Mouse (Mus musculus) heart, adult 8-10 months (tissue): ENCODE measurements around the gene Vasp. TPM values are rescaled to one million over a fixed set of nuclear protein-coding genes. Genes with fewer than 3 reads are reported as not detected.

Experiments used
- DNase-seq: peaks from one replicate; pipeline ENCODE4 v3.0.0; 2022; ENCODE audit warnings: low spot score
- total RNA-seq, 4 experiments: library from RNA; stranded (reverse); gene quantifications; 2 replicates each; pipeline ENCODE4 v1.2.4; 2022

Gene Vasp
- total RNA-seq: 10 to 100 TPM; 18.0 to 27.2 (median 24.3) TPM

DNA sequence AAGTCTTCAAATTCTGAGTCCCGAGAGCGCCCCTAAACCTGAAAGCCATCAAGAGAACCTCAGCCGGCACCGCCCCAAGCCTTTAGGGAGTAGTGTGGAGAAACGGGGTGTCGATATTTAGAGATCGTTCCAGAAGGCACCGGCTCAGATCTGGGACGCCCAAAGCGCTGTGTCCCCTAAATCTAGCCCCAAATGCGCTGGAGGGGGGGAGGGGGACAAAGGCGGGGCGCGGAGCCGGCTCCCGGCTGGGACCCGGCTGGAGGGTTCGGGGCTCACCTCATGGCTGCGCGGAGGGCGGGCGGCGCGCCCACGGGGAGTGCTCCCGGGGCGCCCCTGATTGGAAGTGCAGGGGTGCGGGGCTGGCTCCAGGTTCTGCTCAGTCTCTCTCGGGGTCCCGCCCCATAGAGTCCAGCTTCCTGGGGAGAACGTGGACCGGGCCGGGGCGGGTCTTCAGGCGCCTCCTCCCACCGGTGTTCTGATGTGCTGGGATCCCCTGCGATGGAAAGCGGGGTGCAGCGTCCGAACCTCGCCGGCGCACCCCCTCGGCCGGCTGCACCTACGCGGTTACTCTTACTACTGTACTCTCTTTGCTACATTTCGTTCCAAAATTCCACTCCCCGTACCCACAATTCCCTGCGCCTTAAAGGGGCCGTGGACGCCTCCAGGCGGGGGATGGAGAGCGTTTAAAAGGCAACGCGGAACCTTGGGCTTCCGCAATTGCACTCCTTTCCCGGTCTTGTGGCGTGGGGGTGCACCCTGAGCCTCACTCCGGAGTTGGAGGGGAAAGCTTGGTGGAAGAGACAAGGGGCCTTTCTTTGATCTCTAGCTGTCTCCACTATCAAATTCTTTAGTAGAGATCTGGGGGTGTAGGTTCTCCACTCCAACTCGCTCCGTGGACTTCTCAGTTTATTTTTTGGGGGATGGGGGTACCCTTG, at the start of gene Vasp:
Vasp (minus strand) TSS at position 580 of the 935 bp plus-strand sequence.
- DNase-seq: peak; percentile 95

DNA sequence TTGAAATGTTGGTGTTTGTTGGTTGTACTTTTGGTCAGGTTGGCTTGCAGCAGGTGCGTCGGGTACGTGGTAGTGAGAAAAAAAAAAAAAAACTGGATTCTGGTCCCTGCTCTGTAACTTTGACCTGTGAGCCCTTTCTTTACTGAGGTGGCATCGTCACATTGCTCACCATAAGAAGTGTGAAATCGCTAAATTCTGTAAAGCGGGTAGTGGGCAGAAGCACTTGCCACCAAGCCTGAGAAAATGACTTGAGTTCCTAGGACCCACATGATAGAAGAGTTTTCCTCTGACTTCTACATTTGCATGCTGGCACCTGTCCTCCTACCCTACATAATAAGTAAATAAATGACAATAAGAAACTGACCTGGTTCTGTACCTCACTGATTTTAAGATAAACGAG, 49.0 kb upstream of the Vasp start:
- DNase-seq: no peak

- DNase-seq: peak; percentile 94
Measured at GRCm38 (mm10) chr7:19319906-19320305, 48.3 kb upstream of the Vasp start.

DNA sequence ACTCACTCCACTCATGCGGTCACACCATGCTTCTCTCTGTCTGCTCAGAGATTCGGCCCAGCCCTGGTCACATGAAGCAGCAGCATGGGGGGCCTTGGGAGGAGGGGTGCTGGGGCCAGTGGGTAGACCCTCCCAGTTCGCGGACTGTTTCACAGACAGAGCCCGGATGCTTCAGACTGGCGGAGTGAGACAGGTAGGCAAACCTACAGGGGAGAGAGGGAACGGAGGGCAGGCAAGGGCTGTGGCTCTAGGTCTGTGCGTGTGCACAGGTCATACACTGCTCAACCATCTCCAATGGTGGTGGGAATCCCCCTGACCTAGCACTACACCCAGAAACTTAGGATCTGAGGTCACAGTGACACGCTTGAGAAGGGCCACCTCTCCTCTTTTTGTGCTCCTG, 47.8 kb upstream of the Vasp start:
- DNase-seq: no peak

DNA sequence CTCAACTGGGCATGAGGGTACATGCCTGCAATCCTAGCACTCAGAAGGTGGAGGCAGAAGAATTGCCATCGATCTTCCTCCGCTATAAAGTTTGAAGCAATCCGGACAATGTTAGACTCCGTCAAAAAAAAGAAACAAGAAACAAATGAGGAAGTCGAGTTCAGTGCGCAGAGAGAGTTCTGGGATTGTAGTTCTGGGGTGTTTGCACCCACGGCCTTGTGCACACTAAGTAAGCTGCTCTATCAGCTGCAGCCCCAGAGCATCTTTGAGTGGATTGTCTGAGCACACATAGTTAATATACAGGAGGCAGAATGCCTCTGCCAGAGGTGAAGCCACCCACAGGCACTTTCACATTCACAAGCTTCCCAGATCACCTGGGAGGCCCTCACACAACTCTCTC, 47.1 kb upstream of the Vasp start:
- no peak for DNase-seq

- no peak for DNase-seq
Measured at GRCm38 (mm10) chr7:19318201-19318600, 46.6 kb upstream of the Vasp start.

GRCm38 (mm10) chr7:19316451-19317161, 45.0 kb upstream of the Vasp start:
- peak; percentile 54 for DNase-seq

GRCm38 (mm10) chr7:19314033-19314432, 42.4 kb upstream of the Vasp start:
- DNase-seq: no peak

- DNase-seq: no peak
Measured at GRCm38 (mm10) chr7:19311991-19312390, 40.4 kb upstream of the Vasp start.

DNA sequence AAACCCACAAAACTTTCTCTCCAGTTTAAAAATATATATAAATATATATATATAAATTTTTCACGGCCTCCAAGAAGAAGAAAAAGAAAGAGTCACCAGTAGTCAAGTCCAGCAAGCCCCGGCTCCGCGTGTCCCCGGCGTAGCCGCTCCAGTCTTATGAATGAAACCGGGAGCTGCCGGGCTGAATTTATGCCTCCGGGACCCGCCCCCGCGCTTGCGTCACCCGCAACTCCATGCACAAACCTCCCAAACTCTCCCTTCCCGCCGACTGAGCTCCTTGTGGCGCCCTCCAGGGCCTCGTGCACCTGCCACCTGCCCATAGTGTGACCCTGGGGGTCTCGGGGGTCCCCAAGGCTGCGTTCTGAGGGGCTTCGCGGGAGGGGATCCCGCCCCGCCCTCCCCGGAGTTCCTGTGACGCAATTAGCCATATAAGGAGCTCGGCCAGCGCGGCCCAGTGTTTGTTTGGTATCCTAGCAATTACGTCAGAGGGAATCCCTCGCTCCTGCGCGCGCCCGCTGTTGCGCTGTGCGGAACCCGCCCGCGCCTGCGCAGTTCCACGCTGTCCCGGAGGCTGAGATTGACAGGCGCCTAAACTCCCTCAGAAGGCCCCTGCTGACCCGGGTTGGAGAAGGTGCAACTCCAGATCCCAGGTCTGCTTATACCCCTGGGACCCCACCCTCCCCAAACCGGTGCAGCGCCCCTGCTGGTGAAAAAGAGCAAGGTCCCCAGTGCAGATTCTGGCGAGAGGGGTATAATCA, 38.4 kb upstream of the Vasp start, which contains the start of gene Fosb:
Fosb (minus strand) TSS at position 168 of the 758 bp plus-strand sequence.
- peak; percentile 93 for DNase-seq

DNA sequence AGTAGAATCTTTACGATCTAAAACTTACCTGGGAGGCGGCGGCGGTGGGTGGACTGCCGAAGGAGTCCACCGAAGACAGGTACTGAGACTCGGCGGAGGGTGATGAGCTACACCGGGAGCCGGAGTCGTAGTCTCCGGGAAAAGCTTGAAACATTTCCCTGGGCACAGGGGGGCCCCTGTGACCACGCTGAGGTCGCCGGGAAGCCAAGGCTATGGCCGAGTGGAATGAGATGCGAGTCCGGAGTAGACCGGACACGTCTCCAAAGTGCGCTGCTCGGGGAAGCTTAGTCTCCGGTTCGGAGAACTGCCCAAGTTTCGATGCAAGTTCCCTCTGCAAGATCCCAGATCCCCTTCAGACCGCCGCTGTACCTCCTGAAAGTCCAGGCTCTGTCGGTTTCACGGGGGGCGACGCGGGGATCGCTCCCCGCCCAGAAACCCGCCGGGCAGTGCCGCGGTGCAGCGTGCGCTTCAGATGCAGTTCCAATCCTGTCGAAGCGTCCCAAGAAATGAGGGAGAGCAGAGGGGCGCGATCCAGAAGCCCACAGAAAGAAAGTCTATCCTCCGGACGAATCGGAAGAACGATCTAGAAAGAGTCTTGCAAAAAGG, 37.8 kb upstream of the Vasp start:
- no peak for DNase-seq

GRCm38 (mm10) chr7:19308454-19309277, 37.0 kb upstream of the Vasp start:
- DNase-seq: peak; percentile 95

DNA sequence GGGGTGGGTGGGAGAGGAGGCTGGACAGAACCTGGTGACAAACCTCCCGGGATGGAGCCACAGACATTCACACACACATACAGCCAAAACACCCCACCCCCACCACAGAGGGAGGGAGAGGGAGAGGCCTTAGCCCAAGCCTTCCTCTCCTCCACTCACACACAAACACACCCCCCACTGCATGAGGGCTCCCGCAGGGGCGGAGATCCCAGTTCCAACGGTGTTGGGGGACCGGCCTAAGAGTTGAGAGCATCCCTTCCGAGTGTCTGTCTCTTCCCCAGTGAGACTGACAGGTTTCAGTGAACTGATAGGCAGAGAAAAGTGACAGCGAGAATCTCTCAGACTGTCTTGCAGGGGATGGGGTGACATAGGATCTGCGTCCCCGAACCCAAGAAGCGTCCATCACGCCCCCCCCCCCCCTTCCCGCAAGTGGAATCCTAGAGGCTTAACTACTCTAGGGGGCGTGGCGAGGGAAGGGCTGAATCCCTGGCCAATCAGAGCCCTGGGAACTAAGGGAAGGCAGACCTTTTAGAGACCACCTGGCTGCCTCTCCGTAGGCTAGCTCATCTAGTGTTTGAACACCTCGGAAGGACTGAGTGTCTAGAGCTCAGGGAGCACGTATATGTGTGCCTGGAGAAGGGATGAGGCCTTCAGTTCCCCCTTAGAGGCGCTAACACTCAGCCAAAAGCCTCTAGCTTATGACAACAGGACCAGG, 36.3 kb upstream of the Vasp start:
- peak; percentile 77 for DNase-seq

GRCm38 (mm10) chr7:19306819-19307738, 35.5 kb upstream of the Vasp start:
- no peak for DNase-seq

GRCm38 (mm10) chr7:19305796-19306765, 34.5 kb upstream of the Vasp start:
- no peak for DNase-seq

DNA sequence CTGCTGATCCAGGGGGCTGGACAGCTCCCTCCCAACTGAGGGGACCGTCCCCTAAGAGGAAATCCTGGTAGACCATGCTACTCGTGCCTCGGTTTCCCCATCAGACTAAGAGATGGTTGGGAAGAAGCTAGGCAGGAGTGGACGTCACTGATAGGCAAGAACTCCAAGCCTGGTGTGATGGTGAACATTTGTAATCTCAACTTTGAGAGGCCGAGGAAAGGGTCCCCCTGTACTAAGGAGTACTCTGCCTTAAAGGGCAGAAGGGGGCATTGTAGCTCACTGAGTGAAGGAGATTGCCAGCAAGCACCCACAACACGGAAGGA, 33.8 kb upstream of the Vasp start:
- DNase-seq: no peak

DNA sequence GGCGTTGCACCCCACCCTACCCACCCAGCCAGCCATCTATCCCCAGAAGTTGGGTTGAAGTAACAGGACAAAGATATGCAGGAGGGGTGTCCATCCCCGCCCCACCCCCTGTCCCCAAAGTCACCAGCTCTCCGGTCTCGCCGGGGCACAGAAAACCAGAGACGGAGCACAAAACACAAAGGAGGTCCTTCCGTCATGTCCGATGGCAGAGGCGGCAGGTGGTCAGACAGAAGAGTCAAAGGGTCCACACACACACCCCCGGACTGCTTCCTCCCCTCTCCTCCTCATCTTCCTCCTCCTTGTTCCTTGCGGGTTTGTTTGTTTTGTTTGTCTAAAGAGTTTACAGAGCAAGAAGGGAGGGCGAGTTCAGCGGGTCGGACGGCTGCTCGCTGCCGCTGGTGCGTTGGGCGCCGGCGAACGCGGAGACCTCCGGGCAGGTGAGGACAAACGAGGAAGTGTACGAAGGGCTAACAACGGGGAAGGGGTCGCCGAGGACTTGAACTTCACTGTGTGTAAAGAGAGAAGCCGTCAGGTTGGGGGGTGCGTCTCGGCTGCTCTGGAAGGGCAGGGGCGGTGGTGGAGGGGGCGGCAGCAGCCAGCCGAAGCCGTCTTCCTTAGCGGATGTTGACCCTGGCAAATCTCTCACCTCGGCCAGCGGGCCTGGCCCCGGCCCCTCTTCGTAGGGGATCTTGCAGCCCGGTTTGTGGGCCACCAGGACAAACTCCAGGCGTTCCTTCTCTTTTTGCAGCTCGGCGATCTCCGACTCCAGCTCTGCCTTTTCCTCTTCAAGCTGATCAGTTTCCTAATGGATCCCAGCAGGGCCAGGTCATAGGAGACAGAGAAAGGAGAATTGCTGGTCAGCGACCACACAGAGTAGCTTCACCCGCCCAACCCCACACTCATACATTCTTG, 33.1 kb upstream of the Vasp start:
- no peak for DNase-seq
